Mouse (Mus musculus): Measurements from ENCODE around the gene Olfr1321. TPM values are rescaled to one million over a fixed set of nuclear protein-coding genes. Genes with fewer than 3 reads are reported as not detected.

Gene Olfr1321
- polyA plus RNA-seq (2015; fragmentation: Nextera tagmentation; extraction: Ambion mirVana): not detected in 2 replicates

DNA sequence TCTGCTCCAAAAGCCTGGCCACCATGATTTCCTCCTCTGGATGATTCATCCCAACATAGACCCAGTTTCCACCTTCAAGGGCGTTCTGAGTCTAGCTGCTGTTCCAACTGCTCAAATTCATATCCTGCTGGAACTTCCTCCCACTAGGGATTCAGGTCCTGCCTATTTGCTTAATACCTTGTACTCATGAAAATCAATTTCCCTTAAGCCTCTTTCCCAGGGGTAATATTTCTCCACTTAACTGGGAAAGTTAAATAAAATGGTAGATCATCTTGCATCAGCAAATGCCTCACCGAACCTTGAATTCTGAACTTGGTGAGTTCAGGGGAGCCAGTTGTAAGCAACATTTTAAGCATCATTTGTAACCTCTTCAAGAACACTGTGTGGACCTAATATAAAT is at the start of gene Olfr1321:
Olfr1321 (minus strand) TSS at position 101 of the 400 bp plus-strand sequence.
- no peak within 1 kb of the TSS for H3K4me3 ChIP-seq (ENCODE audit: low read length)
- ATAC-seq: no peak
- WGBS: 80% methylated on average over 2 of the region's 2 CpGs
- no peaks in the 10 kb centered on the region for H3K9me3 ChIP-seq (ENCODE audit: control insufficient read depth, low read length)
- no peaks in the 10 kb centered on the region for H3K4me1 ChIP-seq (ENCODE audit: control insufficient read depth, insufficient read depth, low read depth, low read length)
- H3K9ac ChIP-seq (ENCODE audit: low read depth, low read length): no peak within 1 kb of the TSS
- no peak within 1 kb of the TSS for H3K27ac ChIP-seq (ENCODE audit: low read depth, low read length)
- no peaks in the 10 kb centered on the region for H3K36me3 ChIP-seq (ENCODE audit: control insufficient read depth, insufficient read depth, low read length)
- H3K4me2 ChIP-seq (ENCODE audit: low read length): no peak within 1 kb of the TSS
- no peaks in the 10 kb centered on the region for H3K27me3 ChIP-seq (replicated peaks; ENCODE audit: control insufficient read depth, insufficient read depth, low read length)

DNA sequence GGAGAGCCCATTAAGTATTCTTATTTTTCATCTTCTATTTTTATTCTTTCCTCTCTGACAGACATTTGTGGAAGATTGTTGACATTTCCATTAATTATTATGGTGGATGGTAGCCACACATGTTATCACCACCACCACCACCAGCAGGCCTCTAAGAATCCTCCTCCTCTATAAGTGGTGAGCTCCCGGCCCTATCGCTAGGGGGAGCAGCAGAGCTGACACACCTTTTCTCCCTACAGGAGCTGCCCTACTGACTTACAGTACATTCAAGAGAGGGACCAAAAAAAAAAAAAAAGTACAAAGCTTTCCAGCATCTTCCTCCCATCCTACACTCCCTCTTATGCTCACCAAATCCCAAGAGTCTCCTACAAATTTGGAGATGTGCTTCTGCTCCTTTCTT is 36.0 kb upstream of the Olfr1321 start:
- H3K27me3 ChIP-seq (replicated peaks; ENCODE audit: control insufficient read depth, insufficient read depth, low read length): no peaks in the 10 kb centered on the region
- 29% methylated on average over 2 of the region's 2 CpGs for WGBS
- no peaks in the 10 kb centered on the region for H3K9me3 ChIP-seq (ENCODE audit: control insufficient read depth, low read length)
- no peak overlapping the region for H3K4me2 ChIP-seq (ENCODE audit: low read length)
- no peaks in the 10 kb centered on the region for H3K4me1 ChIP-seq (ENCODE audit: control insufficient read depth, insufficient read depth, low read depth, low read length)
- no peak for ATAC-seq
- no peak overlapping the region for H3K27ac ChIP-seq (ENCODE audit: low read depth, low read length)
- no peak overlapping the region for H3K4me3 ChIP-seq (ENCODE audit: low read length)
- no peak overlapping the region for H3K9ac ChIP-seq (ENCODE audit: low read depth, low read length)
- no peaks in the 10 kb centered on the region for H3K36me3 ChIP-seq (ENCODE audit: control insufficient read depth, insufficient read depth, low read length)

DNA sequence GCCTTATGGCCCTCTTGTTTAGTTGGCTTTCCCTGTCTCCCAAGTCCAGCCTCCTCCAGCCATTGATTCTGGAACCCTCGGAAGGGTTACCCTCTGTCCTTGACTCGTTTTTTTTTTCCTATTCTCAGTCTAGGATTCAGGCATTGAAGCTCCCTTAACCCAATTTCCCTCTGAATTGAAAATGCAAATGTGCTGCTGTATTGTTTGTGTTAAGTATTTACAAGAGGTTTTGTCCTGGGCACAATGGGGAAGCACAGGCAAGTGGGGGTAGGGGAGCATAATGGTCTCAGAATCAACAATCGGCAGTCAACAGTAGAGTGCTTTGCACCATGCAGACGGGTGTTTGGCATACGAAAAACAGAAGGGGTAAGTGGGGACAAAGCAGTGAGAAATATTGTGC is 10.3 kb upstream of the Olfr1321 start:
- Histone ChIP-seq H3K4me2 (ENCODE audit: low read length) (no peak overlapping the region), H3K27ac (ENCODE audit: low read depth, low read length) (no peak overlapping the region), H3K27me3 (replicated peaks; ENCODE audit: control insufficient read depth, insufficient read depth, low read length) (no peaks in the 10 kb centered on the region), H3K4me1 (ENCODE audit: control insufficient read depth, insufficient read depth, low read depth, low read length) (no peaks in the 10 kb centered on the region), H3K36me3 (ENCODE audit: control insufficient read depth, insufficient read depth, low read length) (no peaks in the 10 kb centered on the region), H3K9ac (ENCODE audit: low read depth, low read length) (no peak overlapping the region), H3K9me3 (ENCODE audit: control insufficient read depth, low read length) (no peaks in the 10 kb centered on the region), H3K4me3 (ENCODE audit: low read length) (no peak overlapping the region)
- WGBS: 37% methylated on average over 5 of the region's 5 CpGs
- no peak for ATAC-seq

Other genes with a start within 250 kb of the Olfr1321 start
- gene Olfr1320, start 62.7 kb downstream of the Olfr1321 start, polyA plus RNA-seq (2015; fragmentation: Nextera tagmentation; extraction: Ambion mirVana): not detected in 2 replicates
- 17.2 and 17.7 TPM in 2 replicates for gene Igsf1, start 62.7 kb upstream of the Olfr1321 start, polyA plus RNA-seq (2015; fragmentation: Nextera tagmentation; extraction: Ambion mirVana)
- not detected in 2 replicates for gene Olfr1322, start 156.4 kb upstream of the Olfr1321 start, polyA plus RNA-seq (2015; fragmentation: Nextera tagmentation; extraction: Ambion mirVana)